26 mouse cellular contexts compared by ENCODE assay signal in genomic region chr6:128276349-128276748, GRCm38 (mm10). TPM values are rescaled to one million over a fixed set of nuclear protein-coding genes. Genes with fewer than 3 reads are reported as not detected.
A peak's percentile ranks its signal among the peaks of the same experiment; 100 is the strongest.
DNase-seq lines count a peak whose midpoint lies in the region; ATAC-seq and TF ChIP-seq lines count a peak whose summit lies in the region.
"Had no signal": no experiment of that assay in that cellular context is flagged by ENCODE, and none has a peak within 500 bp of the region (broad histone marks: within the 10 kb centered on the region; RNA-seq: fewer than 3 reads in every experiment).

No protein-coding gene starts in this region.

- H3K36me3 ChIP-seq in heart, postnatal 0 days (replicated peaks; ENCODE audit: control insufficient read depth, insufficient read depth, low read length) = no peaks in the 10 kb centered on the region
- H3K36me3 ChIP-seq in forebrain, embryonic 10.5 days (replicated peaks) = no peaks in the 10 kb centered on the region
- H3K36me3 ChIP-seq: embryonic facial prominence, embryonic 10.5 days; embryonic facial prominence, embryonic 13.5 days; G1E; heart, embryonic 12.5 days; heart, embryonic 15.5 days; hindbrain, embryonic 10.5 days; hindbrain, embryonic 13.5 days had no signal

- no peak overlapping the region for H3K9ac ChIP-seq in heart, postnatal 0 days (replicated peaks; ENCODE audit: low read depth, low read length)
- H3K9ac ChIP-seq: embryonic facial prominence, embryonic 13.5 days; forebrain, embryonic 13.5 days; heart, embryonic 12.5 days; heart, embryonic 15.5 days; hindbrain, embryonic 13.5 days had no signal

- TF ChIP-seq EP300 in heart, postnatal 0 days (IDR thresholded peaks at IDR 0.05; ENCODE audit: low read depth) = no peak

- H3K4me3 ChIP-seq in gastrocnemius, adult 2 months = no peak overlapping the region
- H3K4me3 ChIP-seq in heart, postnatal 0 days (ENCODE audit: low read depth, low read length) = no peak overlapping the region
- H3K4me3 ChIP-seq in brown adipose tissue, adult 24 weeks (ENCODE audit: insufficient read depth, low read depth, low read length) = no peak overlapping the region
- no peak overlapping the region for H3K4me3 ChIP-seq in forebrain, embryonic 10.5 days
- H3K4me3 ChIP-seq: embryonic facial prominence, embryonic 10.5 days; embryonic facial prominence, embryonic 13.5 days; erythroblast, embryonic 14.5 days; forebrain, embryonic 13.5 days; heart, embryonic 12.5 days; heart, embryonic 15.5 days; hindbrain, embryonic 10.5 days; hindbrain, embryonic 13.5 days had no signal

- 0 out of 2 replicates have a peak, but pooled peaks have one; percentile 36 for ATAC-seq in heart, postnatal 0 days (ENCODE audit: insufficient read depth, low read depth)
- ATAC-seq: forebrain, embryonic 16.5 days; Patski had no signal

- H3K4me1 ChIP-seq in heart, postnatal 0 days (ENCODE audit: control insufficient read depth, insufficient read depth) = no peaks in the 10 kb centered on the region
- peaks cover 18% of the 10 kb centered on the region for H3K4me1 ChIP-seq in brown adipose tissue, adult 24 weeks (ENCODE audit: control insufficient read depth, insufficient read depth, insufficient read length, low read length)
- peaks cover 16% of the 10 kb centered on the region for H3K4me1 ChIP-seq in forebrain, embryonic 10.5 days
- H3K4me1 ChIP-seq: heart, embryonic 15.5 days; hindbrain, embryonic 13.5 days had no signal

- DNase-seq in gastrocnemius, adult 2 months = peak; percentile 38
- no peak for DNase-seq in gastrocnemius, postnatal 4 days (ENCODE audit: low spot score in 2 of 2)
- no peak for DNase-seq in heart, postnatal 0 days (ENCODE audit: low spot score)
- DNase-seq in heart, postnatal 10 days = no peak
- DNase-seq in forebrain, embryonic 10.5 days (ENCODE audit: extremely low spot score, low spot score) = no peak
- DNase-seq in neural tube, embryonic 10.5 days (ENCODE audit: extremely low spot score, low spot score) = no peak
- DNase-seq: adrenal gland, adult 2 months; adrenal gland, postnatal 14 days; cerebellum, adult 11-12 months; cerebellum, adult 8-10 months; cerebellum, postnatal 10 days; cerebellum, postnatal 36 days; embryo, embryonic 11 days; gastrocnemius, postnatal 14 days had no signal

- H3K9me3 ChIP-seq in heart, postnatal 0 days (replicated peaks; ENCODE audit: control insufficient read depth, low read length) = no peaks in the 10 kb centered on the region
- no peaks in the 10 kb centered on the region for H3K9me3 ChIP-seq in forebrain, embryonic 10.5 days
- H3K9me3 ChIP-seq: embryonic facial prominence, embryonic 10.5 days; embryonic facial prominence, embryonic 13.5 days; forebrain, embryonic 13.5 days; heart, embryonic 12.5 days; heart, embryonic 15.5 days; hindbrain, embryonic 10.5 days; hindbrain, embryonic 13.5 days had no signal

- H3K27ac ChIP-seq in gastrocnemius, adult 2 months = peak overlapping the region; percentile 83
- no peak overlapping the region for H3K27ac ChIP-seq in heart, postnatal 0 days (ENCODE audit: low read depth)
- H3K27ac ChIP-seq in brown adipose tissue, adult 24 weeks (replicated peaks; ENCODE audit: low read depth, low read length) = 0 out of 2 replicates have a peak overlapping the region, but pooled peaks have one; percentile 1
- no peak overlapping the region for H3K27ac ChIP-seq in forebrain, embryonic 10.5 days
- H3K27ac ChIP-seq: embryonic facial prominence, embryonic 10.5 days; embryonic facial prominence, embryonic 13.5 days; forebrain, embryonic 13.5 days; heart, embryonic 15.5 days; hindbrain, embryonic 10.5 days; hindbrain, embryonic 13.5 days had no signal

- TF ChIP-seq CTCF in gastrocnemius, adult 2 months (IDR thresholded peaks at IDR 0.05) = no peak
- TF ChIP-seq CTCF in heart, postnatal 0 days (IDR thresholded peaks at IDR 0.05; ENCODE audit: low read depth) = no peak

- WGBS in heart, postnatal 0 days = 76% methylated on average over 6 of the region's 6 CpGs
- 92% methylated on average over 6 of the region's 6 CpGs for WGBS in forebrain, embryonic 10.5 days

- H3K27me3 ChIP-seq in heart, postnatal 0 days (ENCODE audit: control insufficient read depth, insufficient read depth, low read length) = no peaks in the 10 kb centered on the region
- peaks cover 4% of the 10 kb centered on the region; the same call in 1 of the 2 replicates for H3K27me3 ChIP-seq in forebrain, embryonic 10.5 days (ENCODE audit: poor library complexity, severe bottlenecking)
- H3K27me3 ChIP-seq: embryonic facial prominence, embryonic 13.5 days; heart, embryonic 12.5 days; heart, embryonic 15.5 days; Patski had no signal

- intact Hi-C loops in gastrocnemius, adult 2 months (cut with DNase I) = loop anchor here (2.0 kb wide), 1 partner anchor 20 kb away; no protein-coding TSS in a partner anchor
- intact Hi-C loops in heart, postnatal 10 days (cut with DNase I) = no loop called here

- H3K4me2 ChIP-seq in heart, postnatal 0 days (ENCODE audit: low read depth, low read length) = no peak overlapping the region
- H3K4me2 ChIP-seq: embryonic facial prominence, embryonic 13.5 days; forebrain, embryonic 13.5 days; heart, embryonic 12.5 days; heart, embryonic 15.5 days; hindbrain, embryonic 13.5 days had no signal

RNA-seq across cellular contexts. Expression of gene Tead4, which starts 24.3 kb away (rescaled TPM):
- 1 to 10 TPM; 7.6 to 8.1 TPM for total RNA-seq in gastrocnemius, adult 2 months (2021)
- 10 to 100 TPM; 18.8 to 20.5 TPM for total RNA-seq in gastrocnemius, postnatal 4 days (2021)
- total RNA-seq in heart, postnatal 0 days (2014; rRNA removed; ENCODE audit: low replicate concordance) = 3.2 and 4.2 TPM in 2 replicates
- 1.3 and 1.5 TPM in 2 replicates for polyA plus RNA-seq in heart, postnatal 0 days (2015; fragmentation: Nextera tagmentation; extraction: Ambion mirVana)
- 1 to 10 TPM; 5.7 to 6.1 TPM for total RNA-seq in heart, postnatal 10 days (2021)
- polyA plus RNA-seq in brown adipose tissue, adult 24 weeks (2012; ENCODE audit: insufficient read depth, insufficient read length, missing spikeins) = 0.32 and 1.1 TPM in 2 replicates
- 1.4 and 2.1 TPM in 2 replicates for polyA plus RNA-seq in forebrain, embryonic 10.5 days (2016; fragmentation: Nextera tagmentation; extraction: Ambion mirVana)
- polyA plus RNA-seq: erythroblast, embryonic 14.5 days; G1E had no signal

Comparison
In these comparisons a context has a peak if more than half of its experiments do, and no peak if none do; other contexts are left out.
1. H3K27ac ChIP-seq: peak in gastrocnemius, adult 2 months (single experiment) and brown adipose tissue, adult 24 weeks (single experiment); none in heart, postnatal 0 days (single experiment) and forebrain, embryonic 10.5 days (single experiment).